Mouse (Mus musculus): Measurements from ENCODE around the gene Rbm43. TPM values are rescaled to one million over a fixed set of nuclear protein-coding genes. Genes with fewer than 3 reads are reported as not detected.
A peak's percentile ranks its signal among the peaks of the same experiment; 100 is the strongest.

Gene Rbm43
- total and polyA plus RNA-seq, 2 experiments from 2014 or later: 9.4 to 15.7 TPM

DNA sequence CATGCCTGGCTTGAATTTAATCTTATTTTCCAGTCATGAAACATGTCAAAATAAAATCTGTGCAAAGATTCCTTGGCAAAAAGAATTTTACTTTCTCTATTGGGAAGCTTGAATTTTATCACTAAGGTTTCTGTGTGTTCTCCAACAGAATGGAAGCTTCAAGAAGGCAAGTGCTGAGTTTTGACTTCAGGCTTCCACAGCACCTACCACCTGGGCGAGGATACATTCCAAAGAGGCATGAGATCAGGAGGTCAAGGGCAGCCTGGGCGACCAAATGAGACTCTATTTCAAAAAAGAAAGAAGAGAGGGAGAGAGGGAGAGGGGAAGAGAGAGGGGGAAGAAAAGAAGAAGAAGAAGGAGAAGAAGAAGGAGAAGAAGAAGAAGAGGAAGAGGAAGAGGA is 10.8 kb upstream of the Rbm43 start:
- Histone ChIP-seq H3K27ac (ENCODE audit: low read depth, low read length) (no peak overlapping the region), H3K9ac (replicated peaks; ENCODE audit: low read length, poor library complexity, severe bottlenecking) (no peak overlapping the region), H3K36me3 (ENCODE audit: insufficient read depth, low read length) (no peaks in the 10 kb centered on the region), H3K4me1 (ENCODE audit: insufficient read depth, low read length) (no peaks in the 10 kb centered on the region), H3K27me3 (ENCODE audit: insufficient read depth, low read length) (no peaks in the 10 kb centered on the region), H3K9me3 (ENCODE audit: low read length) (no peaks in the 10 kb centered on the region), H3K4me3 (ENCODE audit: low read depth, low read length) (no peak overlapping the region), H3K4me2 (ENCODE audit: low read depth, low read length, poor library complexity, severe bottlenecking) (no peak overlapping the region)
- DNase-seq (ENCODE audit: low spot score): no peak
- WGBS: 71% methylated on average over 2 of the region's 2 CpGs
- TF ChIP-seq CTCF (IDR thresholded peaks at IDR 0.05): no peak
- no peak for ATAC-seq (ENCODE audit: low FRiP score)

DNA sequence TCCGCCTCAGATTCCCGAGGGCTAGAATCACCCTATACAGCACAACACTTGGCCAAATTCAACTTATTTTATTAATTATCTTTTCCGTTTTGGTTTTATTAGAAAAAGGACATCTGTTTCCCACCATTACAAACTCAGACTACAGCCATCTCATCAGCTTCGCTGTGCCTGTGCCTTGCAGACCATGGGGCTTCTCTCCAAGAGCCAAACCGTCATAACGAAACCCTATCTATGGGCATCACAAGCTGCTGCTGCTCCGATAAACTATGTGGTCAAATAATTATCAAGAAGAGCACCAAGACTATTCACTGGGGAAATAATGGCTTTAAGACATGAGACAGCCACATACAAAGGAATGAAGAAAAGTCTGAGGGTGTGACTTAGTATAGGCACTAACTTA is 6.9 kb upstream of the Rbm43 start:
- Histone ChIP-seq H3K9ac (replicated peaks; ENCODE audit: low read length, poor library complexity, severe bottlenecking) (no peak overlapping the region), H3K4me3 (ENCODE audit: low read depth, low read length) (no peak overlapping the region), H3K36me3 (ENCODE audit: insufficient read depth, low read length) (no peaks in the 10 kb centered on the region), H3K4me1 (ENCODE audit: insufficient read depth, low read length) (no peaks in the 10 kb centered on the region), H3K27me3 (ENCODE audit: insufficient read depth, low read length) (no peaks in the 10 kb centered on the region), H3K4me2 (ENCODE audit: low read depth, low read length, poor library complexity, severe bottlenecking) (no peak overlapping the region), H3K27ac (ENCODE audit: low read depth, low read length) (no peak overlapping the region), H3K9me3 (ENCODE audit: low read length) (no peaks in the 10 kb centered on the region)
- no peak for DNase-seq (ENCODE audit: low spot score)
- WGBS: 93% methylated on average over 7 of the region's 7 CpGs
- no peak for TF ChIP-seq CTCF (IDR thresholded peaks at IDR 0.05)
- no peak for ATAC-seq (ENCODE audit: low FRiP score)

DNA sequence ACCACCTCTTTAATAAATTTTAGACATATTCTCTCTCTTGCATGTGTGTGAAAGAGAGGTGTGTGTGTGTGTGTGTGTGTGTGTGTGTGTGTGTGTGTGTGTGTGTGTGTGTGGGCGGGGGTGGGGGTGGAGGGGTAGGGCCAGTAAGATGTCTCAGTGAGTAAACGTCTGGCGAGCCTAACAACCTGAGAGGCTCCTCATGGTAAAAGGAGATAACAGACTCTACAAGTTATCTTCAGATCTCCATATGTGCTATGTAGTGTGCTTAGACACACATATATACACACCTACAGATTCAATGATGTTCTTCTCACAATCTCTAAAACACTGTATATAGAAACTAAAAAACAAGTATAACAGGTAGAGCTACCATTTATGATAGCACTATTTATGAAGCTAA is 3.8 kb upstream of the Rbm43 start:
- WGBS: 80% methylated on average over 3 of the region's 3 CpGs
- no peak for ATAC-seq (ENCODE audit: low FRiP score)
- no peak for DNase-seq (ENCODE audit: low spot score)
- no peak for TF ChIP-seq CTCF (IDR thresholded peaks at IDR 0.05)
- Histone ChIP-seq H3K27me3 (ENCODE audit: insufficient read depth, low read length) (no peaks in the 10 kb centered on the region), H3K27ac (ENCODE audit: low read depth, low read length) (no peak overlapping the region), H3K4me3 (ENCODE audit: low read depth, low read length) (no peak overlapping the region), H3K9ac (replicated peaks; ENCODE audit: low read length, poor library complexity, severe bottlenecking) (no peak overlapping the region), H3K4me1 (ENCODE audit: insufficient read depth, low read length) (no peaks in the 10 kb centered on the region), H3K4me2 (ENCODE audit: low read depth, low read length, poor library complexity, severe bottlenecking) (no peak overlapping the region), H3K9me3 (ENCODE audit: low read length) (no peaks in the 10 kb centered on the region), H3K36me3 (ENCODE audit: insufficient read depth, low read length) (no peaks in the 10 kb centered on the region)

DNA sequence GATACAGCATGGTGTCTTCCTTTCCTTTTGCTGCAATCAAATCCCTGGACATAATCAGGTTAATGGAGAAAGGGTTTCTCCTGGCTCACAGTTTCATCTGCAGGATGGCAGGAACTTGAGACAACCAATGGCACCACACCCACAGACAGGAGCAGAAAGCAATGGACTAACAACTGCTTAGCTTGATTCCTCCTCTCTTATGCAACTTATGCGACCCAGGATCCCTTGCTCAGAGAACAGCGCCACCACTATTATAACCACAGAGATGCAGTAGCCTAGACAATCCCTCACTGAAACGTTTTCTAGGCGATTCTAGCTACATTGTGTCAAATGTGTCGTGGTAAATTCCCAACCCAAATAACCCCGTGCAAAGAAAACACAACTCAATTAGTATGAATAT is 2.0 kb upstream of the Rbm43 start:
- peak; percentile 5; the same call in 1 of the 2 replicates for TF ChIP-seq CTCF (IDR thresholded peaks at IDR 0.05)
- ATAC-seq (ENCODE audit: low FRiP score) (no peak), DNase-seq (ENCODE audit: low spot score) (no peak)
- Histone ChIP-seq H3K27me3 (ENCODE audit: insufficient read depth, low read length) (no peaks in the 10 kb centered on the region), H3K4me3 (ENCODE audit: low read depth, low read length) (no peak overlapping the region), H3K36me3 (ENCODE audit: insufficient read depth, low read length) (no peaks in the 10 kb centered on the region), H3K9ac (replicated peaks; ENCODE audit: low read length, poor library complexity, severe bottlenecking) (no peak overlapping the region), H3K4me2 (ENCODE audit: low read depth, low read length, poor library complexity, severe bottlenecking) (no peak overlapping the region), H3K27ac (ENCODE audit: low read depth, low read length) (no peak overlapping the region), H3K4me1 (ENCODE audit: insufficient read depth, low read length) (no peaks in the 10 kb centered on the region), H3K9me3 (ENCODE audit: low read length) (no peaks in the 10 kb centered on the region)
- WGBS: 73% methylated on average over 6 of the region's 6 CpGs

DNA sequence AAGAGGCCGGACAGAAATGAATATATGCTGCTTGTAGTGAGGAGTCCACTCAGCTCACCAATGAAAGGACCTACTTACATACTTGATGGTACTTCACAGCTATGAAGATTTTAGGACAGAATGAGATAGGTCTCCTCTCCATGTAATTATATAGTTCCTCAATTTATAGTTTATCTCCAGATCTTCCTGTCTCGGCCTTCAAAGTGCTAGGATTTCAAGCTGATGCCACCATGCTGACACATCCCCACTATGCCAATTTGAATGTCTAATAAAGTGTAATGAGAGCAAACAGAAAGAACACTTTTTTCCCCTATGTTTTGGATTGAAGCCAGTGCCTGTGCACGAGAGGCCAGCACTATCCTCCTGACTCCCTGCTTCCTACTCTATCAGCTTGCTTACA is 1.6 kb upstream of the Rbm43 start:
- WGBS: 81% methylated on average over 3 of the region's 3 CpGs
- ATAC-seq (ENCODE audit: low FRiP score) (no peak), DNase-seq (ENCODE audit: low spot score) (no peak)
- Histone ChIP-seq H3K9ac (replicated peaks; ENCODE audit: low read length, poor library complexity, severe bottlenecking) (no peak overlapping the region), H3K4me2 (ENCODE audit: low read depth, low read length, poor library complexity, severe bottlenecking) (no peak overlapping the region), H3K9me3 (ENCODE audit: low read length) (no peaks in the 10 kb centered on the region), H3K27me3 (ENCODE audit: insufficient read depth, low read length) (no peaks in the 10 kb centered on the region), H3K4me3 (ENCODE audit: low read depth, low read length) (no peak overlapping the region), H3K36me3 (ENCODE audit: insufficient read depth, low read length) (no peaks in the 10 kb centered on the region), H3K4me1 (ENCODE audit: insufficient read depth, low read length) (no peaks in the 10 kb centered on the region), H3K27ac (ENCODE audit: low read depth, low read length) (no peak overlapping the region)
- no peak for TF ChIP-seq CTCF (IDR thresholded peaks at IDR 0.05)

DNA sequence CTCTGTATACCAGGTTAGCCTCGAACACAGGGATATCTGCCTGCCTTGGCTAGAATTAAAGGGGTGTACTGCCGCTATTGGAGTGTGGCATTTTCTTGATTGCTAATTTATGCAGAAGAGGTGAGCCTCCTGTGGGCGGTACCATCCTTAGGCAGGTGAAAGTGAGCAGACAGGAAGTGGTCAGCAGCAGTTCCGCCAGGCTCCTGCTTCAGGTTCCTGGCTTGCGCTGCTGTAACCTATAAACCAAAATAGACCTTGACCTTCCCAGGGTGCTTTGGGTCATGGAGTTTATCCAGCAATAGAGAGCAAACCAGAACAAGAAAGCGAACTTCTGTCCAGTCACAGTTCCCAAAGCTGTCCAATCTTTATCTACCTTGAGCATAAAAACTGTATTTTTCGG is 958 bp upstream of the Rbm43 start:
- TF ChIP-seq CTCF (IDR thresholded peaks at IDR 0.05): no peak
- Histone ChIP-seq H3K9me3 (ENCODE audit: low read length) (no peaks in the 10 kb centered on the region), H3K36me3 (ENCODE audit: insufficient read depth, low read length) (no peaks in the 10 kb centered on the region), H3K27ac (ENCODE audit: low read depth, low read length) (no peak overlapping the region), H3K4me2 (ENCODE audit: low read depth, low read length, poor library complexity, severe bottlenecking) (no peak overlapping the region), H3K4me1 (ENCODE audit: insufficient read depth, low read length) (no peaks in the 10 kb centered on the region), H3K9ac (replicated peaks; ENCODE audit: low read length, poor library complexity, severe bottlenecking) (no peak overlapping the region), H3K4me3 (ENCODE audit: low read depth, low read length) (no peak overlapping the region), H3K27me3 (ENCODE audit: insufficient read depth, low read length) (no peaks in the 10 kb centered on the region)
- 96% methylated on average over 7 of the region's 7 CpGs for WGBS
- DNase-seq (ENCODE audit: low spot score) (no peak), ATAC-seq (ENCODE audit: low FRiP score) (no peak)

Measured in midbrain, postnatal 0 days (tissue).